Mouse (Mus musculus) testis, adult 2 months (tissue): ENCODE results near the gene Bcap29. TPM values are rescaled to one million over a fixed set of nuclear protein-coding genes. Genes with fewer than 3 reads are reported as not detected.

Experiments used
- H3K27ac ChIP-seq: fragments of 200-500 bp; 2 replicates; pipeline ENCODE4 v1.5.1; 2012; ENCODE audit warnings: low read depth, low read length; ENCODE audit not compliant: control insufficient read depth, insufficient read depth
- H3K27me3 ChIP-seq: fragments of 200-500 bp; 2 replicates; pipeline ENCODE4 v1.6.1; 2012; ENCODE audit warnings: mild to moderate bottlenecking, low read length, moderate library complexity; ENCODE audit not compliant: control insufficient read depth, insufficient read depth
- H3K36me3 ChIP-seq: fragments of 200-500 bp; 2 replicates; pipeline ENCODE4 v1.6.1; 2012; ENCODE audit warnings: mild to moderate bottlenecking, low read length; ENCODE audit not compliant: control insufficient read depth, insufficient read depth
- H3K4me1 ChIP-seq: fragments of 200-500 bp; 2 replicates; pipeline ENCODE4 v1.6.1; 2012; ENCODE audit warnings: low read length; ENCODE audit not compliant: control insufficient read depth, insufficient read depth
- H3K4me3 ChIP-seq: fragments of 200-500 bp; 2 replicates; pipeline ENCODE4 v1.5.1; 2012; ENCODE audit warnings: low read depth, mild to moderate bottlenecking, low read length, moderate library complexity, mixed read lengths; ENCODE audit not compliant: control insufficient read depth
- CTCF ChIP-seq: fragments of 200-500 bp; IDR thresholded peaks from 2 replicates; pipeline ENCODE4 v1.5.1; 2012; ENCODE audit warnings: low read depth, mild to moderate bottlenecking, inconsistent platforms, low read length, moderate library complexity; ENCODE audit not compliant: control insufficient read depth, insufficient read depth, insufficient replicate concordance
- POLR2A ChIP-seq: fragments of 200-500 bp; IDR thresholded peaks from 2 replicates; pipeline ENCODE4 v1.6.1; 2012; ENCODE audit warnings: low read depth, mild to moderate bottlenecking, inconsistent platforms, low read length, moderate library complexity; ENCODE audit not compliant: control insufficient read depth
- polyA plus RNA-seq: library from polyadenylated mRNA; depleted of rRNA; stranded (reverse); fragments of >200 nt; gene quantifications from 2 replicates; pipeline ENCODE4 v1.2.3, GENCODE M21; 2012

The Bcap29 gene
- polyA plus RNA-seq, 1 experiment: 62.0 TPM

DNA sequence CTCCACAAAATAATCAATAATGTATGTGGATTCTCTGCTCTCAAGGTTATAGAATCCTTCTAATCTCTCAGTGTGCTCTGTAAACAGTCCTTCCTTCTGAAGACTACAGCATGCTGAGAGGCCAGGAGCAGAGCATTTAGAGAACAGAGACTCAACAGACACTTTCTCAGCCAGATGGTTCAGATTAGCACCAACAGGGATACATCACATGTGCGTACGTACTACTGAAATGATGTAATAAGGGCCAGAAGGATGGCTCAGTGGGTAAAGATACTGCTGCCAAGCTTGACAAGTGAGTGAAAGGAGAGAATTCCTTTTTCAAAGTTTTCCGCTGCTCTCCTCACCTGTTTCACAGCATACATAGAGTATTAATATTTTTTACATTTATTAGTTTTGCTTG, 29.6 kb downstream of the Bcap29 start:
- H3K27ac ChIP-seq: no peak overlapping the region
- no peak overlapping the region for H3K4me3 ChIP-seq
- TF ChIP-seq CTCF (no peak), POLR2A (no peak)
- H3K36me3 ChIP-seq: no peaks in the 10 kb centered on the region
- H3K4me1 ChIP-seq: no peaks in the 10 kb centered on the region
- no peaks in the 10 kb centered on the region for H3K27me3 ChIP-seq

DNA sequence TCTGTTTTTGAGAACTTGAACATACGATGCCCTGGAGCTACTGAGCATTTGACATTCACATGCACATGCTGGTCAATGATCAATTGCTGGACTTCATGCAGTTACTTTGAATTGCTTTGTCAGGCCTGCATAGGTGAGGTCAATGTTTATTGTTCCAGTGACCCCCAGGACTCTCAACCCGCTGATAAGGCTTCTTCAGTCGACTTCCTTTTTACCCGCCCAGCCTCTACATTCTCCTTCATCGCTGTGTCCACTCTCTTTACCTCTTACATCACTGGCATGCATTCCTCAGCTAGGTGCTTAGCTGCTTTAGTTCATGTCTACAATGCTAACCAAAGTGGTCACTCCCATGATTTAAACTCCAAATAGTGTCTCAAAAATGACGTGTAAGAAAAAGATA, 30.9 kb downstream of the Bcap29 start:
- Histone ChIP-seq H3K4me1 (no peaks in the 10 kb centered on the region), H3K27me3 (no peaks in the 10 kb centered on the region), H3K36me3 (no peaks in the 10 kb centered on the region), H3K27ac (no peak overlapping the region), H3K4me3 (no peak overlapping the region)
- TF ChIP-seq CTCF (no peak), POLR2A (no peak)

DNA sequence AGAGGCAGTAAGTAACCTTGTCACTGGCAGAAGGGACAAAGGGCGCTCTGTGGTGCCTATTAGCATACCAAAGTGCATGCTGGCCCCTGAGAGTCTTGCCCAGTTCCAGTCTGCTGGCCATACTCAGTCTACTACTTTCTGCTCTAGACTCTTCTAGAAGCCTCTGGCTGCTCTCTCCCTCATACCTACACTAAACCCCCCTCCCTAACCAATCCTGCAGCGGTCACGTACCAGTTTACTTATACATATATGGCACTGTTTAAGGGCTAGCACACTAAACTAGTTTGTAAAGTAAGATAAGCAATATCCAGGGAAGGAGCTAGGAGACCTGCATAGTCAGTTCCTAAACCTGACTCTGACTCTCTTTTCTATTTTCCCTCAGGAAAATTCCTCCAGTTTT, 40.2 kb downstream of the Bcap29 start:
- no peak overlapping the region for H3K27ac ChIP-seq
- no peaks in the 10 kb centered on the region; the same call in 1 of the 2 replicates for H3K36me3 ChIP-seq
- no peak overlapping the region for H3K4me3 ChIP-seq
- no peaks in the 10 kb centered on the region for H3K4me1 ChIP-seq
- H3K27me3 ChIP-seq: no peaks in the 10 kb centered on the region
- TF ChIP-seq POLR2A (no peak), CTCF (no peak)

DNA sequence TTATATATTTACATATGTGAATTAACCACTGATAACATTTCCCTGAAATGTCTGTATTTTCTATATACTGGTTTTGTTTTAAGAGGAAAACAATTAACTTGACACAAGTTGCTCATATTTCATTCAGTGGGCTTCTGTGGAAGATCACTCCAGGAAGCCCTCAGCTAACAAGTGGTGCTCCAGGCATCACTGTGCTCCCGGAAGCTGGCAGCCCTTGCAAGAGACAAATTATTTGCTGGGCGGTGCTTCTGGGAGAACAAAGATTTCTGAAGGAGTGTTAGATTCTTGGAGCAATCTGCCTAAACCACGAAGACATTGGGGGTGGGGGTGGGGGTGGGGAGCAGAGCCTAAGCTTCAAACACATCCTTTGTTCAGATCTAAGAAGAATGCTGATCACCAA, 42.4 kb downstream of the Bcap29 start:
- no peak overlapping the region for H3K4me3 ChIP-seq
- H3K4me1 ChIP-seq: no peaks in the 10 kb centered on the region
- TF ChIP-seq CTCF (no peak), POLR2A (no peak)
- H3K36me3 ChIP-seq: no peaks in the 10 kb centered on the region; the same call in 1 of the 2 replicates
- H3K27ac ChIP-seq: no peak overlapping the region
- no peaks in the 10 kb centered on the region for H3K27me3 ChIP-seq

DNA sequence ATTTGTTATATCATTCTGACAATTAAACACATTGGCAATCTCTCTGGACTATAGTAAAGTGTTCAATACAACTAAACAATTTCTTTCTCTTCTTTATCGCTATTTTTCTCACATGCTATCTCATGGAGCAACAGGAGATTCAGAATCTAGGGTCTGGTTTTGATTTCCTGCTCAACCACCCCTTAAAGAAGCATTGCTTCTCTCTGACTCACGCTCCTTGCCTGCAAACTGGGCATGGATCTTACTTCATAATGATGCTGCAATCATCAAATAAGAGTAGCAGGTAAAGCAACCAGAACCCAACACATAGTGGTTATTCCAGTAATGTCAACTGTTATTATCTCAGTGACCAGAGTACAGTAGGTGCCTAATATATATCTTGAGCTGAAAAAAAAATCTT, 50.7 kb downstream of the Bcap29 start:
- no peaks in the 10 kb centered on the region for H3K4me1 ChIP-seq
- no peaks in the 10 kb centered on the region for H3K36me3 ChIP-seq
- H3K27me3 ChIP-seq: no peaks in the 10 kb centered on the region
- H3K27ac ChIP-seq: no peak overlapping the region
- no peak for TF ChIP-seq POLR2A
- no peak for TF ChIP-seq CTCF
- no peak overlapping the region for H3K4me3 ChIP-seq

DNA sequence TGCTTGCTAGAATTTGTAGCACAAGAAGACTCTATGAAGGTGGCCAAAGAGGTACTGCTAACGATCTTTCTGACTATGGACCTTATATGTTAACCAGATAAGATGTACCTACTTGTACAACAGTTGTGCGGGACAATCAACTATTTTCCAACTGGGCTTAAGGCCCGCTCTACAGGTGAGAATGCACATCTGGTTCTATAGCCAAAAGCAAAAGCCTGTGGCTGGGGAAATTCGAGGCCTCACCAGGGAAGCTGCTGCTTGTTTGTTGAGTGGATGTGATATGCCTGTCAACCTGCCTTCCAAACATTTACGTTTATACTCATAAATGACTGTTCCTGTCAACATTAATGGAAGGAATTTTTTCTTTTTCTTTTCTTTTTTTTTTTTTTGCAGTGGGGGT, 52.4 kb downstream of the Bcap29 start:
- H3K4me3 ChIP-seq: no peak overlapping the region

DNA sequence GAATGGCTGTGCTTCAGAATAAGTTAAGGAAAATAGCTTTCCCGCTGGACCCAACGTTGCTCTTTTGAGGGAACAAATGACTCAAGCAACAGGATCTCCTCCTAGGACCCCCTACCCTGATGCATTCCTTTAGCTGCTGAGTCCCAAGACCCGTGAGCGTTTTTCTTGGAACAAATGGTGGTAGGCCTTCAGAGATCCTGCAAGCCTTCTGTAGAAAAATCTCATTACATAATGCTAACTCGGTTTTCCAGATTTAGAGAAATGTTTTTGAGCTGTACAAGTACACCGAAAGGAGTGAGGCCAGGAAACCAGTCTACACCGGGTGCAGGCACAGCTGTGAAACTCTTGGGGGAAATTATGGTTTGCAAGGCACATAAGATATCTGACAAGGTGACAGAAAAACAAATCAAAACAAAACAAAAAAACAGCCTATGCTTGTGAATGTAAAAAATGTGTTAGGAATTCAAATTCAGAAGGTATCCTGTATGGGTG, 53.1 kb downstream of the Bcap29 start:
- Histone ChIP-seq H3K4me3 (no peak overlapping the region), H3K4me1 (no peaks in the 10 kb centered on the region), H3K27ac (no peak overlapping the region), H3K27me3 (no peaks in the 10 kb centered on the region), H3K36me3 (no peaks in the 10 kb centered on the region)
- TF ChIP-seq CTCF (no peak), POLR2A (no peak)

More for the DNA sequence above, 52.4 kb downstream of the Bcap29 start:
- Histone ChIP-seq H3K27ac (no peak overlapping the region), H3K27me3 (no peaks in the 10 kb centered on the region), H3K36me3 (no peaks in the 10 kb centered on the region), H3K4me1 (no peaks in the 10 kb centered on the region)
- TF ChIP-seq POLR2A (no peak), CTCF (no peak)
